Mouse (Mus musculus): ENCODE results near the gene Castor1.

Castor1 gene

GRCm38 (mm10) chr11:4206563-4206962 is 11.5 kb upstream of the Castor1 start:
- peak; percentile 74 for DNase-seq (ENCODE audit: low spot score)

GRCm38 (mm10) chr11:4207655-4208054 is 10.4 kb upstream of the Castor1 start:
- DNase-seq (ENCODE audit: low spot score) = no peak

- DNase-seq (ENCODE audit: low spot score) = no peak
Observed at GRCm38 (mm10) chr11:4209556-4209955, 8.5 kb upstream of the Castor1 start.

- no peak for DNase-seq (ENCODE audit: low spot score)
Observed at GRCm38 (mm10) chr11:4210786-4211185, 7.2 kb upstream of the Castor1 start.

GRCm38 (mm10) chr11:4213107-4213506 is 4.9 kb upstream of the Castor1 start:
- no peak for DNase-seq (ENCODE audit: low spot score)

- DNase-seq (ENCODE audit: low spot score) = no peak
Observed at GRCm38 (mm10) chr11:4214572-4214971, 3.5 kb upstream of the Castor1 start.

- no peak for DNase-seq (ENCODE audit: low spot score)
Observed at GRCm38 (mm10) chr11:4215061-4215460, 3.0 kb upstream of the Castor1 start.

GRCm38 (mm10) chr11:4216248-4217000 is 1.6 kb upstream of the Castor1 start:
- no peak for DNase-seq (ENCODE audit: low spot score)

GRCm38 (mm10) chr11:4218637-4219036 is 612 bp downstream of the Castor1 start:
- DNase-seq (ENCODE audit: low spot score) = no peak

- DNase-seq (ENCODE audit: low spot score) = no peak
Observed at GRCm38 (mm10) chr11:4219317-4219751, 1.3 kb downstream of the Castor1 start.

GRCm38 (mm10) chr11:4219908-4220307 is 1.9 kb downstream of the Castor1 start:
- DNase-seq (ENCODE audit: low spot score) = no peak

GRCm38 (mm10) chr11:4220443-4221400 is 2.7 kb downstream of the Castor1 start:
- peak; percentile 77 for DNase-seq (ENCODE audit: low spot score)

- no peak for DNase-seq (ENCODE audit: low spot score)
Observed at GRCm38 (mm10) chr11:4222046-4222950, 4.3 kb downstream of the Castor1 start.

GRCm38 (mm10) chr11:4223393-4224188 is 5.6 kb downstream of the Castor1 start:
- DNase-seq (ENCODE audit: low spot score) = no peak

- DNase-seq (ENCODE audit: low spot score) = no peak
Observed at GRCm38 (mm10) chr11:4224223-4224622, 6.2 kb downstream of the Castor1 start.

GRCm38 (mm10) chr11:4226569-4227325 is 8.7 kb downstream of the Castor1 start:
- no peak for DNase-seq (ENCODE audit: low spot score)

GRCm38 (mm10) chr11:4228463-4228862 is 10.4 kb downstream of the Castor1 start:
- DNase-seq (ENCODE audit: low spot score) = no peak

GRCm38 (mm10) chr11:4229841-4230240 is 11.8 kb downstream of the Castor1 start:
- DNase-seq (ENCODE audit: low spot score) = no peak

GRCm38 (mm10) chr11:4231435-4231834 is 13.4 kb downstream of the Castor1 start:
- no peak for DNase-seq (ENCODE audit: low spot score)

- DNase-seq (ENCODE audit: low spot score) = no peak
Observed at GRCm38 (mm10) chr11:4232644-4233043, 14.6 kb downstream of the Castor1 start.

Data from T-cell, adult 2 months (primary cell).